Mouse (Mus musculus): ENCODE results near the gene Epn1. TPM values are rescaled to one million over a fixed set of nuclear protein-coding genes. Genes with fewer than 3 reads are reported as not detected.

Gene Epn1
- polyA plus RNA-seq, 1 experiment from 2014 or later, result 53.8 TPM

- 82% methylated on average over 1 of the region's 1 CpGs for WGBS
- peaks cover 62% of the 10 kb centered on the region for H3K36me3 ChIP-seq
- H3K4me3 ChIP-seq, result no peak overlapping the region
These were observed 5.5 kb downstream of the Epn1 start for GRCm38 (mm10) chr7:5085512-5085911.

GRCm38 (mm10) chr7:5086921-5087440 is 6.9 kb downstream of the Epn1 start:
- peaks cover 9% of the 10 kb centered on the region for H3K4me1 ChIP-seq
- WGBS, result 85% methylated on average over 5 of the region's 5 CpGs
- no peak for DNase-seq (ENCODE audit: low spot score)
- H3K27me3 ChIP-seq (ENCODE audit: insufficient read depth, poor library complexity, severe bottlenecking), result no peaks in the 10 kb centered on the region
- H3K36me3 ChIP-seq, result peaks cover 73% of the 10 kb centered on the region
- no peaks in the 10 kb centered on the region for H3K9me3 ChIP-seq
- no peak overlapping the region for H3K4me3 ChIP-seq
- H3K27ac ChIP-seq, result no peak overlapping the region

More at GRCm38 (mm10) chr7:5085512-5085911, 5.5 kb downstream of the Epn1 start:
- no peaks in the 10 kb centered on the region for H3K27me3 ChIP-seq (ENCODE audit: insufficient read depth, poor library complexity, severe bottlenecking)
- H3K27ac ChIP-seq, result no peak overlapping the region
- H3K4me1 ChIP-seq, result peaks cover 22% of the 10 kb centered on the region
- H3K9me3 ChIP-seq, result no peaks in the 10 kb centered on the region
- DNase-seq (ENCODE audit: low spot score), result no peak

GRCm38 (mm10) chr7:5087886-5088285 is 7.9 kb downstream of the Epn1 start:
- peaks cover 79% of the 10 kb centered on the region for H3K36me3 ChIP-seq
- no peak overlapping the region for H3K4me3 ChIP-seq
- H3K27me3 ChIP-seq (ENCODE audit: insufficient read depth, poor library complexity, severe bottlenecking), result no peaks in the 10 kb centered on the region
- no peaks in the 10 kb centered on the region for H3K9me3 ChIP-seq
- peaks cover 5% of the 10 kb centered on the region; the same call in 1 of the 2 replicates for H3K4me1 ChIP-seq
- no peak overlapping the region for H3K27ac ChIP-seq
- WGBS, result 91% methylated on average over 4 of the region's 4 CpGs
- DNase-seq (ENCODE audit: low spot score), result no peak

- Histone ChIP-seq H3K27me3 (ENCODE audit: insufficient read depth, poor library complexity, severe bottlenecking) (no peaks in the 10 kb centered on the region), H3K4me1 (peaks cover 5% of the 10 kb centered on the region; the same call in 1 of the 2 replicates), H3K4me3 (no peak overlapping the region), H3K36me3 (peaks cover 80% of the 10 kb centered on the region), H3K9me3 (no peaks in the 10 kb centered on the region), H3K27ac (no peak overlapping the region)
- 94% methylated on average over 15 of the region's 15 CpGs for WGBS
- no peak for DNase-seq (ENCODE audit: low spot score)
These were observed 9.8 kb downstream of the Epn1 start for GRCm38 (mm10) chr7:5089853-5090252.

GRCm38 (mm10) chr7:5091008-5091728 is 11.1 kb downstream of the Epn1 start:
- 90% methylated on average over 15 of the region's 15 CpGs for WGBS
- H3K27me3 ChIP-seq (ENCODE audit: insufficient read depth, poor library complexity, severe bottlenecking), result no peaks in the 10 kb centered on the region
- no peak for DNase-seq (ENCODE audit: low spot score)
- no peaks in the 10 kb centered on the region for H3K9me3 ChIP-seq
- peaks cover 81% of the 10 kb centered on the region for H3K36me3 ChIP-seq
- H3K4me1 ChIP-seq, result no peaks in the 10 kb centered on the region
- H3K4me3 ChIP-seq, result no peak overlapping the region
- no peak overlapping the region for H3K27ac ChIP-seq

GRCm38 (mm10) chr7:5092381-5092780 is 12.3 kb downstream of the Epn1 start:
- WGBS, result 94% methylated on average over 6 of the region's 6 CpGs
- Histone ChIP-seq H3K4me3 (no peak overlapping the region), H3K4me1 (no peaks in the 10 kb centered on the region), H3K9me3 (no peaks in the 10 kb centered on the region), H3K27ac (no peak overlapping the region), H3K36me3 (peaks cover 86% of the 10 kb centered on the region), H3K27me3 (ENCODE audit: insufficient read depth, poor library complexity, severe bottlenecking) (no peaks in the 10 kb centered on the region)
- DNase-seq (ENCODE audit: low spot score), result no peak

GRCm38 (mm10) chr7:5092831-5093510 is 12.9 kb downstream of the Epn1 start:
- no peak for DNase-seq (ENCODE audit: low spot score)
- Histone ChIP-seq H3K9me3 (no peaks in the 10 kb centered on the region), H3K36me3 (peaks cover 92% of the 10 kb centered on the region), H3K4me1 (no peaks in the 10 kb centered on the region), H3K27me3 (ENCODE audit: insufficient read depth, poor library complexity, severe bottlenecking) (no peaks in the 10 kb centered on the region), H3K4me3 (no peak overlapping the region), H3K27ac (no peak overlapping the region)
- 79% methylated on average over 21 of the region's 21 CpGs for WGBS

- no peak overlapping the region for H3K27ac ChIP-seq
- peaks cover 55% of the 10 kb centered on the region for H3K36me3 ChIP-seq
- H3K4me3 ChIP-seq, result no peak overlapping the region
- no peaks in the 10 kb centered on the region for H3K27me3 ChIP-seq (ENCODE audit: insufficient read depth, poor library complexity, severe bottlenecking)
- DNase-seq (ENCODE audit: low spot score), result no peak
- H3K9me3 ChIP-seq, result no peaks in the 10 kb centered on the region
- no peaks in the 10 kb centered on the region for H3K4me1 ChIP-seq
- WGBS, result 84% methylated on average over 5 of the region's 5 CpGs
These were observed 18.7 kb downstream of the Epn1 start for GRCm38 (mm10) chr7:5098769-5099168.

- H3K36me3 ChIP-seq, result peaks cover 45% of the 10 kb centered on the region
- H3K27me3 ChIP-seq (ENCODE audit: insufficient read depth, poor library complexity, severe bottlenecking), result no peaks in the 10 kb centered on the region
- no peaks in the 10 kb centered on the region for H3K4me1 ChIP-seq
- H3K9me3 ChIP-seq, result no peaks in the 10 kb centered on the region
- H3K4me3 ChIP-seq, result no peak overlapping the region
- 89% methylated on average over 3 of the region's 3 CpGs for WGBS
- no peak overlapping the region for H3K27ac ChIP-seq
- DNase-seq (ENCODE audit: low spot score), result no peak
These were observed 19.8 kb downstream of the Epn1 start for GRCm38 (mm10) chr7:5099796-5100195.

- no peak overlapping the region for H3K4me3 ChIP-seq
- H3K36me3 ChIP-seq, result peaks cover 31% of the 10 kb centered on the region
- 84% methylated on average over 10 of the region's 10 CpGs for WGBS
- H3K9me3 ChIP-seq, result no peaks in the 10 kb centered on the region
- no peaks in the 10 kb centered on the region for H3K27me3 ChIP-seq (ENCODE audit: insufficient read depth, poor library complexity, severe bottlenecking)
- DNase-seq (ENCODE audit: low spot score), result no peak
- H3K27ac ChIP-seq, result no peak overlapping the region
- no peaks in the 10 kb centered on the region for H3K4me1 ChIP-seq
These were observed 21.1 kb downstream of the Epn1 start for GRCm38 (mm10) chr7:5101066-5101663.

- no peaks in the 10 kb centered on the region for H3K27me3 ChIP-seq (ENCODE audit: insufficient read depth, poor library complexity, severe bottlenecking)
- no peaks in the 10 kb centered on the region for H3K9me3 ChIP-seq
- H3K36me3 ChIP-seq, result peaks cover 17% of the 10 kb centered on the region
- no peaks in the 10 kb centered on the region for H3K4me1 ChIP-seq
- no peak overlapping the region for H3K4me3 ChIP-seq
- WGBS, result 79% methylated on average over 2 of the region's 2 CpGs
- DNase-seq (ENCODE audit: low spot score), result no peak
- H3K27ac ChIP-seq, result no peak overlapping the region
These were observed 22.5 kb downstream of the Epn1 start for GRCm38 (mm10) chr7:5102564-5102963.

- H3K27ac ChIP-seq, result no peak overlapping the region
- H3K36me3 ChIP-seq, result no peaks in the 10 kb centered on the region
- no peaks in the 10 kb centered on the region for H3K4me1 ChIP-seq
- WGBS, result 61% methylated on average over 4 of the region's 4 CpGs
- no peak overlapping the region for H3K4me3 ChIP-seq
- H3K9me3 ChIP-seq, result no peaks in the 10 kb centered on the region
- no peak for DNase-seq (ENCODE audit: low spot score)
- no peaks in the 10 kb centered on the region for H3K27me3 ChIP-seq (ENCODE audit: insufficient read depth, poor library complexity, severe bottlenecking)
These were observed 28.2 kb downstream of the Epn1 start for GRCm38 (mm10) chr7:5108272-5108671.

GRCm38 (mm10) chr7:5109301-5109700 is 29.3 kb downstream of the Epn1 start:
- 82% methylated on average over 8 of the region's 8 CpGs for WGBS

More at GRCm38 (mm10) chr7:5109301-5109700, 29.3 kb downstream of the Epn1 start:
- Histone ChIP-seq H3K4me1 (no peaks in the 10 kb centered on the region), H3K4me3 (no peak overlapping the region), H3K27ac (no peak overlapping the region), H3K36me3 (no peaks in the 10 kb centered on the region), H3K9me3 (no peaks in the 10 kb centered on the region), H3K27me3 (ENCODE audit: insufficient read depth, poor library complexity, severe bottlenecking) (no peaks in the 10 kb centered on the region)
- DNase-seq (ENCODE audit: low spot score), result no peak

Data from heart, embryonic 10.5 days (tissue).